Mouse (Mus musculus): ENCODE data around the gene Nxpe5. TPM values are rescaled to one million over a fixed set of nuclear protein-coding genes. Genes with fewer than 3 reads are reported as not detected.

Gene Nxpe5
- polyA plus RNA-seq, 1 experiment from 2014 or later: 0.11 TPM

DNA sequence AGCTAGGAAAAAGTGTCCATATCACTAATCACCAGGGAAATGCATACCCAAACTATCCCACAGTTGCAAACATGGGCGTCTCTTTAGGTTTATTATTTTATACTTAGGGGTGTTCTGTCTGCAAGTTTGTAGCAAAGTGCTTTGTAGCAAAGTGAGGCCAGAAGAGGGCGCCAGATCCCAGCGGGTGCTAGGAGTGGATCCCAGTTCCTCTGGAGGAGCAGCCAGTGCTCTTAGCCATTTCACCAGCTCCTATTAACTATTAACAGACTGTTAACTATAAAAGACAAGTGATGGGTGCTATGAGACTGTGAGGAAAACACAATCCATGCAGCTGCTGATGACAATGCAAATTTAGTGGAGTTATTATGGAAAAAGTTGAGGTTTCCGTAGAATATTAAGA is 3.6 kb upstream of the Nxpe5 start:
- Histone ChIP-seq H3K27ac (ENCODE audit: low read length) (no peak overlapping the region), H3K4me1 (ENCODE audit: insufficient read depth, low read depth, low read length) (no peaks in the 10 kb centered on the region), H3K27me3 (replicated peaks; ENCODE audit: insufficient read depth, low read length) (no peaks in the 10 kb centered on the region), H3K9me3 (ENCODE audit: low read length) (no peaks in the 10 kb centered on the region), H3K4me3 (ENCODE audit: low read depth, low read length) (no peak overlapping the region), H3K9ac (replicated peaks; ENCODE audit: low read depth) (no peak overlapping the region), H3K36me3 (ENCODE audit: insufficient read depth, low read length) (no peaks in the 10 kb centered on the region), H3K4me2 (replicated peaks; ENCODE audit: low read depth, low read length) (no peak overlapping the region)
- ATAC-seq: no peak
- TF ChIP-seq EP300 (IDR thresholded peaks at IDR 0.05) (no peak), CTCF (IDR thresholded peaks at IDR 0.05) (peak; percentile 86)
- 23% methylated on average over 4 of the region's 4 CpGs for WGBS
- DNase-seq (ENCODE audit: low spot score): peak; percentile 79

DNA sequence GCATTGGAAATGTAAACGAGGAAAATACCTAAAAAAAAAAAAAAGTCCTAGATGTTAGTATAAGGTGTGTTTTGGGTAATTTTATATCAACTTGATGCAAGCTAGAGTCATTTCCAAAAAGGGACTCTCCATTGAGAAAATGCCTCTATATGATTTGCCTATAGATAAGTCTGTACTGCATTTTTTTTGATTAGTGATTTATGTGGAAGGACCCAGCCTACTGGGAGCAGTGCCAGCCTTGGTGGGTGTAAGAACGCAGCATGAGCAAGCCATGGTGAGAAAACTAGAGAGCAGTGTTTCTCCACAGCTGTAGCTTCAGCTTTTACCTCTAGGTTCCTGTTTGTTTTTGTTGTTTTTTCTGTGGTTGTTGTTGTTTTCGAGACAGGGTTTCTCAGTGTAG is 2.4 kb upstream of the Nxpe5 start:
- Histone ChIP-seq H3K4me3 (ENCODE audit: low read depth, low read length) (no peak overlapping the region), H3K27me3 (replicated peaks; ENCODE audit: insufficient read depth, low read length) (no peaks in the 10 kb centered on the region), H3K4me2 (replicated peaks; ENCODE audit: low read depth, low read length) (no peak overlapping the region), H3K36me3 (ENCODE audit: insufficient read depth, low read length) (no peaks in the 10 kb centered on the region), H3K27ac (ENCODE audit: low read length) (no peak overlapping the region), H3K9me3 (ENCODE audit: low read length) (no peaks in the 10 kb centered on the region), H3K9ac (replicated peaks; ENCODE audit: low read depth) (no peak overlapping the region), H3K4me1 (ENCODE audit: insufficient read depth, low read depth, low read length) (no peaks in the 10 kb centered on the region)
- 39% methylated on average over 3 of the region's 3 CpGs for WGBS
- ATAC-seq: no peak
- TF ChIP-seq CTCF (IDR thresholded peaks at IDR 0.05) (no peak), EP300 (IDR thresholded peaks at IDR 0.05) (no peak)
- no peak for DNase-seq (ENCODE audit: low spot score)

DNA sequence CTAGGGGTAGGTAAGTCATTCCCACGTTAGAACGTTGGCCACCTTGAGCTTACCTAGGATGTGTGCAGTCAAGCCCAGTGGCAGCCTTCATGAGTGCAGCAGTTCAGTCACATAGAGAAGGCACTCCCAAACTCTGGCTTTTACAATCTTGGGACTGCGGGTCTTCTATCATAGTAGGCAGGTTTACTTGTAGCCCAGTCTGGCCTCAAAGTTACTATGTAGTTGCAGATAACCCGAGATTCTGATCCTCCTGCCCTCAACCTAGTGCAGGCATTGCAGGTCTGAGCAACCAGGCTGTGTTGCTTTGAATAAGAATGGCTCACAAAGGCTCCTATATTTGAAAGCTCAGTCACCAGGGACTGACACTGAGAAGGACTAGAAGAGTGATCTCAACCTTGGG is 793 bp downstream of the Nxpe5 start:
- DNase-seq (ENCODE audit: low spot score): no peak
- Histone ChIP-seq H3K27me3 (replicated peaks; ENCODE audit: insufficient read depth, low read length) (no peaks in the 10 kb centered on the region), H3K9me3 (ENCODE audit: low read length) (no peaks in the 10 kb centered on the region), H3K4me3 (ENCODE audit: low read depth, low read length) (no peak overlapping the region), H3K4me2 (replicated peaks; ENCODE audit: low read depth, low read length) (no peak overlapping the region), H3K36me3 (ENCODE audit: insufficient read depth, low read length) (no peaks in the 10 kb centered on the region), H3K9ac (replicated peaks; ENCODE audit: low read depth) (no peak overlapping the region), H3K4me1 (ENCODE audit: insufficient read depth, low read depth, low read length) (no peaks in the 10 kb centered on the region), H3K27ac (ENCODE audit: low read length) (no peak overlapping the region)
- no peak for ATAC-seq
- 73% methylated on average over 4 of the region's 4 CpGs for WGBS
- TF ChIP-seq EP300 (IDR thresholded peaks at IDR 0.05): no peak
- no peak for TF ChIP-seq CTCF (IDR thresholded peaks at IDR 0.05)

DNA sequence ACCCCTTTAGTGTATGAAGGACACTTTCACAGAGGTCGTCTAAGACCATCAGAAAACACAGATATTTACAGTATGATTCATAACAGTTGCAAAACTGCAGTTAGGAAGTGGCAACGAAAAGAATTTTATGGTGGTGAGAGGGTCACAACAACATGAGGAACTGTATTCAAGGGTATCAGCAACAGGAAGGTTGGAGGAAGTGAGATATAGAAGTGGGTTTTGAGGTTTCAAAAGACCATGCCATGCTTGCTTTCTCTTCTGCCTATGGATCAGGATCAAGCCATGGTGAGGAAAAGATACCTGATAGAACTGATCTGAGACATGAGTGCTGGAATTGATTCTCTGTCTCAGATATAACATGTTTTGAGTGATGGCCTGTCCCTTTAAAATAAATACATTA is 1.7 kb downstream of the Nxpe5 start:
- no peaks in the 10 kb centered on the region for H3K4me1 ChIP-seq (ENCODE audit: insufficient read depth, low read depth, low read length)

DNA sequence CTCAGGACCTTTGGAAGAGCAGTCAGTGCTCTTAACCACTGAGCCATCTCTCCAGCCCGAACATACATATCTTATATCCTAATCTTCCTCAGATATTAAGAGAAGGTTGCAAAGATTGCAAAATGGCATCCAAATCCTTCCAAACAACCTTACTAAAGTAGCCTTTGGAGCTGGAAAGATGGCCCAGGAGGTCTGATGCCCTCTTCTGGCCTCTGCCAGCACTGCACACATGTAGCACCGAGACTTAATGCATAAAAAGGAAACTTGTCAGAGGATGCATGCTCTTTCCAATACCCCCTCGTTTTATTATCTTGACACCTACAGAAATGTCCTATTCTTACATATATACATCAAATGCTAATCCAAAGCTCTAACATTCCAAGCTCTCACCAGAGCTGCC is 2.3 kb downstream of the Nxpe5 start:
- H3K27me3 ChIP-seq (replicated peaks; ENCODE audit: insufficient read depth, low read length): no peaks in the 10 kb centered on the region
- no peak for ATAC-seq
- DNase-seq (ENCODE audit: low spot score): peak; percentile 11
- no peak overlapping the region for H3K9ac ChIP-seq (replicated peaks; ENCODE audit: low read depth)
- H3K4me1 ChIP-seq (ENCODE audit: insufficient read depth, low read depth, low read length): no peaks in the 10 kb centered on the region
- no peaks in the 10 kb centered on the region for H3K36me3 ChIP-seq (ENCODE audit: insufficient read depth, low read length)
- no peaks in the 10 kb centered on the region for H3K9me3 ChIP-seq (ENCODE audit: low read length)
- H3K4me3 ChIP-seq (ENCODE audit: low read depth, low read length): no peak overlapping the region
- no peak overlapping the region for H3K27ac ChIP-seq (ENCODE audit: low read length)
- H3K4me2 ChIP-seq (replicated peaks; ENCODE audit: low read depth, low read length): no peak overlapping the region
- 48% methylated on average over 3 of the region's 3 CpGs for WGBS
- TF ChIP-seq CTCF (IDR thresholded peaks at IDR 0.05) (peak; percentile 59), EP300 (IDR thresholded peaks at IDR 0.05) (no peak)

More for the DNA sequence above, 1.7 kb downstream of the Nxpe5 start:
- Histone ChIP-seq H3K27ac (ENCODE audit: low read length) (no peak overlapping the region), H3K36me3 (ENCODE audit: insufficient read depth, low read length) (no peaks in the 10 kb centered on the region), H3K4me3 (ENCODE audit: low read depth, low read length) (no peak overlapping the region), H3K4me2 (replicated peaks; ENCODE audit: low read depth, low read length) (no peak overlapping the region), H3K9me3 (ENCODE audit: low read length) (no peaks in the 10 kb centered on the region), H3K9ac (replicated peaks; ENCODE audit: low read depth) (no peak overlapping the region), H3K27me3 (replicated peaks; ENCODE audit: insufficient read depth, low read length) (no peaks in the 10 kb centered on the region)
- 50% methylated on average over 2 of the region's 2 CpGs for WGBS
- ATAC-seq (no peak), DNase-seq (ENCODE audit: low spot score) (no peak)
- no peak for TF ChIP-seq CTCF (IDR thresholded peaks at IDR 0.05)
- no peak for TF ChIP-seq EP300 (IDR thresholded peaks at IDR 0.05)

DNA sequence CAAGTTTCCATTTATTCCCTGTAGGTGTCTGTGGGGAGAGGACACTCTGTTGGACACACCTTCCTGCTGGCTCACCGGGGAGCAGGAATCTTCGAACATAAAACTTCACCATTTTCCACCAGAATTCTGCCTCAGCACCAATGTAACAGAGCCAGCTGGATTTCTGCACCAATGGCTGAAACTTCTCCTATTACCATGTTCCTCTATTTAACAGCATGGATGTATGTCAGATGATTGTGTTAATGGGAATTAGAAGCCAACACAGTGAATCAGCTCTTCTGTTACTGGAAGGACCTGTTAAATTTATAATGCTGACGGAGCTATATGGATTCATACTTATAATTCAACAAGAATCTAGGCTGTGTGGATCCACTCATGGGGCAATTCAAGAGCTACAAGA is 3.8 kb downstream of the Nxpe5 start:
- H3K27me3 ChIP-seq (replicated peaks; ENCODE audit: insufficient read depth, low read length): no peaks in the 10 kb centered on the region
- no peaks in the 10 kb centered on the region for H3K9me3 ChIP-seq (ENCODE audit: low read length)
- H3K36me3 ChIP-seq (ENCODE audit: insufficient read depth, low read length): no peaks in the 10 kb centered on the region
- DNase-seq (ENCODE audit: low spot score): no peak
- H3K4me1 ChIP-seq (ENCODE audit: insufficient read depth, low read depth, low read length): no peaks in the 10 kb centered on the region
- no peak overlapping the region for H3K4me3 ChIP-seq (ENCODE audit: low read depth, low read length)
- no peak for TF ChIP-seq EP300 (IDR thresholded peaks at IDR 0.05)
- no peak for TF ChIP-seq CTCF (IDR thresholded peaks at IDR 0.05)
- no peak overlapping the region for H3K9ac ChIP-seq (replicated peaks; ENCODE audit: low read depth)
- no peak overlapping the region for H3K27ac ChIP-seq (ENCODE audit: low read length)
- ATAC-seq: no peak
- H3K4me2 ChIP-seq (replicated peaks; ENCODE audit: low read depth, low read length): no peak overlapping the region
- 84% methylated on average over 3 of the region's 3 CpGs for WGBS

DNA sequence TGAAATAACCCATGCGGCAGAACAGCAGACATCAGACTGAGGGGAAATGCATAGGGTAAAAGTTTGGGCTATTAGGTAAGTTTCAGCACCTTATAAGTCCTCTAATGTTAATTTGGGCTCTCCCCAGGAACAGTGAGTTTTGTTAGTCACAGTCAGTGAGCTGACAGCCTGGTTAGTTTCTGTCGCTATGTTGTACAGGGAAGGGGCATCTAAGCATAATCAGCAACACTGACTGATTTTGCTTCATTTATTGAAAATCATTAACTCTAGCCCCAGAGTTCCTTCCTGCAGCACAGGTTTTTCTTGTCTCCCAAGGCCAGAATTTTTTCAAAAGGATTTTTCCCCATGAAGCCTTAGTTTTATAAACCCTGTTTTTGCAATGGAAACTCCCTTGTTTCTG is 8.1 kb downstream of the Nxpe5 start:
- Histone ChIP-seq H3K4me1 (ENCODE audit: insufficient read depth, low read depth, low read length) (no peaks in the 10 kb centered on the region), H3K27ac (ENCODE audit: low read length) (no peak overlapping the region), H3K9ac (replicated peaks; ENCODE audit: low read depth) (no peak overlapping the region), H3K36me3 (ENCODE audit: insufficient read depth, low read length) (no peaks in the 10 kb centered on the region), H3K27me3 (replicated peaks; ENCODE audit: insufficient read depth, low read length) (no peaks in the 10 kb centered on the region), H3K9me3 (ENCODE audit: low read length) (no peaks in the 10 kb centered on the region), H3K4me2 (replicated peaks; ENCODE audit: low read depth, low read length) (no peak overlapping the region), H3K4me3 (ENCODE audit: low read depth, low read length) (no peak overlapping the region)
- DNase-seq (ENCODE audit: low spot score): no peak
- no peak for ATAC-seq
- 74% methylated on average over 2 of the region's 2 CpGs for WGBS
- no peak for TF ChIP-seq EP300 (IDR thresholded peaks at IDR 0.05)
- no peak for TF ChIP-seq CTCF (IDR thresholded peaks at IDR 0.05)
